Mouse (Mus musculus): ENCODE data around the gene Cog8. TPM values are rescaled to one million over a fixed set of nuclear protein-coding genes. Genes with fewer than 3 reads are reported as not detected.
"Not testable (repeated sequence)": the region's sequence is repeated elsewhere in the genome, so short reads cannot be mapped to it uniquely, and the experiment has no call there.

Gene Cog8
- polyA plus RNA-seq, 1 experiment = 57.7 TPM

GRCm38 (mm10) chr8:107036626-107037025, 19.9 kb downstream of the Cog8 start:
- TF ChIP-seq CTCF (IDR thresholded peaks at IDR 0.05; ENCODE audit: borderline replicate concordance, extremely low read depth, insufficient read depth, insufficient read length) (no peak), POLR2A (IDR thresholded peaks at IDR 0.05; ENCODE audit: borderline replicate concordance, extremely low read depth, insufficient read depth, insufficient read length, poor library complexity, severe bottlenecking) (no peak)
- no peak for DNase-seq (ENCODE audit: low read depth)

DNA sequence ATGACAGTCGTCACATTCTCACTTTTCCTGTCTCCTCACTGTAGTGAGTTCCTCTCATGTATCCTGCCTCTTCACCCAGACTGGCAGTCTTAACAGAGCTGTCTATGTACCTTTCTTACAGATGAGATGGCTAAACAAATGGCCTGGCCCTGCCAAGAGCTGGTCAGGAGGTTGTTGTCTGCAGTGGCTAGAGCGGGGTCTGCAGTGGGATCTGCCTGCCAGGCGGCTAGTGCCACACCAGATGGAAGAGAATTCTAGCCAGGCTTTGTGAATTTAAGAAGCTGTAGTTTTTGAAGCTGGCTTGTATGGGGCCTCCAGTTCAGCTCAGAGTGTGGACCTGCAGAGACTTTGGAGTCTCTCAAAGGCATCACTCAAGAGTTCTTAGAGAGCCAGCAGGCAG, 20.8 kb downstream of the Cog8 start:
- TF ChIP-seq CTCF (IDR thresholded peaks at IDR 0.05; ENCODE audit: borderline replicate concordance, extremely low read depth, insufficient read depth, insufficient read length) = no peak
- no peak for TF ChIP-seq POLR2A (IDR thresholded peaks at IDR 0.05; ENCODE audit: borderline replicate concordance, extremely low read depth, insufficient read depth, insufficient read length, poor library complexity, severe bottlenecking)
- no peak for DNase-seq (ENCODE audit: low read depth)

- not testable (repeated sequence) for DNase-seq (ENCODE audit: low read depth)
Observed at GRCm38 (mm10) chr8:107033609-107034008, 22.9 kb downstream of the Cog8 start.

GRCm38 (mm10) chr8:107031577-107032090, 24.9 kb downstream of the Cog8 start:
- no peak for DNase-seq (ENCODE audit: low read depth)
- TF ChIP-seq CTCF (IDR thresholded peaks at IDR 0.05; ENCODE audit: borderline replicate concordance, extremely low read depth, insufficient read depth, insufficient read length) (no peak), POLR2A (IDR thresholded peaks at IDR 0.05; ENCODE audit: borderline replicate concordance, extremely low read depth, insufficient read depth, insufficient read length, poor library complexity, severe bottlenecking) (no peak)

GRCm38 (mm10) chr8:107030650-107031576, 25.6 kb downstream of the Cog8 start, which contains the start of gene Vps4a:
Gene Vps4a, plus strand, starts transcription at chr8:107031222.
- peak; percentile 97 for DNase-seq (ENCODE audit: low read depth)
- TF ChIP-seq CTCF (IDR thresholded peaks at IDR 0.05; ENCODE audit: borderline replicate concordance, extremely low read depth, insufficient read depth, insufficient read length) (peak; percentile 86), POLR2A (IDR thresholded peaks at IDR 0.05; ENCODE audit: borderline replicate concordance, extremely low read depth, insufficient read depth, insufficient read length, poor library complexity, severe bottlenecking) (peak; percentile 78)

- TF ChIP-seq CTCF (IDR thresholded peaks at IDR 0.05; ENCODE audit: borderline replicate concordance, extremely low read depth, insufficient read depth, insufficient read length) = no peak
- TF ChIP-seq POLR2A (IDR thresholded peaks at IDR 0.05; ENCODE audit: borderline replicate concordance, extremely low read depth, insufficient read depth, insufficient read length, poor library complexity, severe bottlenecking) = no peak
- no peak for DNase-seq (ENCODE audit: low read depth)
Observed at GRCm38 (mm10) chr8:107030058-107030457, 26.4 kb downstream of the Cog8 start.

DNA sequence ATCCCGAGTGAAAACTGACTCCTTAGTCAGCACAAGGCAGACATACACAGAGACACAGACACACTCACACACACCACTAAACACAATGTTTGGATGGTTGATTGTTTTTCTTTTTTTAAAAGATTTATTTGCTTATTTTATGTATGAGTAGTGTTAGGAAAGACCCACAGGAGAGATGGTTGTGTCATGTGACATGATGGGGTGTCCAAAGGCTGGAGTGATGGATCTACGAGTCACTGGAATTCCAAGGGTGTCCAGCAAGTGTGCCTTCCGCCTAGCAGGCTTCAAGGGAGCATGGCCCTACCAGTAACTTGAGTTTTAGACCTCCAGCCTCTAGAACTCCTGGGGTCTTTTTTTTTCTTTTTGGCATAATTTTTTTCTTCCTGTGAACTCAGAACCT, 27.2 kb downstream of the Cog8 start:
- TF ChIP-seq POLR2A (IDR thresholded peaks at IDR 0.05; ENCODE audit: borderline replicate concordance, extremely low read depth, insufficient read depth, insufficient read length, poor library complexity, severe bottlenecking) = no peak
- TF ChIP-seq CTCF (IDR thresholded peaks at IDR 0.05; ENCODE audit: borderline replicate concordance, extremely low read depth, insufficient read depth, insufficient read length) = no peak
- no peak for DNase-seq (ENCODE audit: low read depth)

GRCm38 (mm10) chr8:107023479-107023878, 33.0 kb downstream of the Cog8 start:
- DNase-seq (ENCODE audit: low read depth) = no peak
- TF ChIP-seq POLR2A (IDR thresholded peaks at IDR 0.05; ENCODE audit: borderline replicate concordance, extremely low read depth, insufficient read depth, insufficient read length, poor library complexity, severe bottlenecking) (no peak), CTCF (IDR thresholded peaks at IDR 0.05; ENCODE audit: borderline replicate concordance, extremely low read depth, insufficient read depth, insufficient read length) (no peak)

GRCm38 (mm10) chr8:107014915-107015314, 41.6 kb downstream of the Cog8 start:
- no peak for DNase-seq (ENCODE audit: low read depth)
- TF ChIP-seq CTCF (IDR thresholded peaks at IDR 0.05; ENCODE audit: borderline replicate concordance, extremely low read depth, insufficient read depth, insufficient read length) (no peak), POLR2A (IDR thresholded peaks at IDR 0.05; ENCODE audit: borderline replicate concordance, extremely low read depth, insufficient read depth, insufficient read length, poor library complexity, severe bottlenecking) (no peak)

- no peak for TF ChIP-seq CTCF (IDR thresholded peaks at IDR 0.05; ENCODE audit: borderline replicate concordance, extremely low read depth, insufficient read depth, insufficient read length)
- TF ChIP-seq POLR2A (IDR thresholded peaks at IDR 0.05; ENCODE audit: borderline replicate concordance, extremely low read depth, insufficient read depth, insufficient read length, poor library complexity, severe bottlenecking) = no peak
- DNase-seq (ENCODE audit: low read depth) = no peak
Observed at GRCm38 (mm10) chr8:107012666-107013065, 43.8 kb downstream of the Cog8 start.

- TF ChIP-seq POLR2A (IDR thresholded peaks at IDR 0.05; ENCODE audit: borderline replicate concordance, extremely low read depth, insufficient read depth, insufficient read length, poor library complexity, severe bottlenecking) = no peak
- no peak for TF ChIP-seq CTCF (IDR thresholded peaks at IDR 0.05; ENCODE audit: borderline replicate concordance, extremely low read depth, insufficient read depth, insufficient read length)
Observed at GRCm38 (mm10) chr8:107007795-107008194, 48.7 kb downstream of the Cog8 start.

GRCm38 (mm10) chr8:107002532-107002931, 54.0 kb downstream of the Cog8 start:
- TF ChIP-seq CTCF (IDR thresholded peaks at IDR 0.05; ENCODE audit: borderline replicate concordance, extremely low read depth, insufficient read depth, insufficient read length) (peak; percentile 100), POLR2A (IDR thresholded peaks at IDR 0.05; ENCODE audit: borderline replicate concordance, extremely low read depth, insufficient read depth, insufficient read length, poor library complexity, severe bottlenecking) (no peak)
- peak; percentile 91 for DNase-seq (ENCODE audit: low read depth)

More at GRCm38 (mm10) chr8:107007795-107008194, 48.7 kb downstream of the Cog8 start:
- DNase-seq (ENCODE audit: low read depth) = no peak
